Mouse (Mus musculus) limb, embryonic 14.5 days (tissue): ENCODE measurements around the gene Sort1. TPM values are rescaled to one million over a fixed set of nuclear protein-coding genes. Genes with fewer than 3 reads are reported as not detected.

Source experiments
- ATAC-seq: fragments of 200-750 bp; cut with Nextera tagmentation; 2 replicates; pipeline ENCODE4 v1.8.0; 2017; ENCODE audit warnings: low read depth, moderate number of reproducible peaks, moderate TSS enrichment; ENCODE audit not compliant: low FRiP score
- DNase-seq: peaks from one replicate; pipeline ENCODE4 v3.0.0-alpha.2; 2015; ENCODE audit warnings: low spot score
- H3K27ac ChIP-seq: fragments of 300-500 bp; sonication (generic); replicated peaks from 2 replicates; pipeline ENCODE4 v1.5.1; 2014; ENCODE audit warnings: low read depth, mild to moderate bottlenecking, low read length, moderate library complexity, mixed read lengths
- H3K27me3 ChIP-seq: fragments of 300-500 bp; sonication (generic); 2 replicates; pipeline ENCODE4 v1.6.1; 2014; ENCODE audit warnings: low read length, mixed read lengths; ENCODE audit not compliant: control insufficient read depth, insufficient read depth
- H3K36me3 ChIP-seq: fragments of 300-500 bp; sonication (generic); 2 replicates; pipeline ENCODE4 v1.6.1; 2014; ENCODE audit warnings: mild to moderate bottlenecking, low read length, moderate library complexity, mixed read lengths; ENCODE audit not compliant: control insufficient read depth, insufficient read depth
- H3K4me1 ChIP-seq: fragments of 300-500 bp; sonication (generic); 2 replicates; pipeline ENCODE4 v1.6.1; 2014; ENCODE audit warnings: antibody characterized with exemption, low read length, mixed read lengths; ENCODE audit not compliant: control insufficient read depth, insufficient read depth
- H3K4me2 ChIP-seq: fragments of 300-500 bp; sonication (generic); replicated peaks from 2 replicates; pipeline ENCODE4 v1.6.1; 2014; ENCODE audit warnings: low read depth, mild to moderate bottlenecking, low read length, moderate library complexity; ENCODE audit not compliant: severe bottlenecking
- H3K4me3 ChIP-seq: fragments of 300-500 bp; sonication (generic); replicated peaks from 2 replicates; pipeline ENCODE4 v1.5.1; 2014; ENCODE audit warnings: low read length
- H3K9ac ChIP-seq: fragments of 300-500 bp; sonication (generic); 2 replicates; pipeline ENCODE4 v1.6.1; 2014; ENCODE audit warnings: mild to moderate bottlenecking, low read depth, low read length, moderate library complexity; ENCODE audit not compliant: severe bottlenecking
- H3K9me3 ChIP-seq: fragments of 300-500 bp; sonication (generic); 2 replicates; pipeline ENCODE4 v1.6.1; 2016; ENCODE audit warnings: low read length; ENCODE audit not compliant: control insufficient read depth
- POLR2A ChIP-seq: fragments of 200-500 bp; IDR thresholded peaks from 2 replicates; pipeline ENCODE4 v1.8.0; 2012; ENCODE audit warnings: inconsistent platforms, mild to moderate bottlenecking, moderate library complexity, borderline replicate concordance; ENCODE audit not compliant: insufficient read depth, insufficient read length; ENCODE audit errors: extremely low read depth
- WGBS: fragments of 180-500 bp; shearing (Covaris S2); extraction: QIAGEN DNeasy Blood & Tissue Kit; methylation state at CpG from one replicate; pipeline ENCODE4 v1.1.7; 2014; 5-methylcytosine and 5-hydroxymethylcytosine counted together
- polyA plus RNA-seq, 2 experiments: library from polyadenylated mRNA; depleted of rRNA in 1 of 2; stranded (reverse) in 1 of 2; unstranded in 1 of 2; fragments of >200 nt; fragmentation: Nextera tagmentation in 1 of 2; extraction: Ambion mirVana in 1 of 2; gene quantifications; 2 replicates each; pipeline versions ENCODE4 v1.2.1 to v1.2.3; 2012 to 2014

Gene Sort1
- polyA plus RNA-seq, 2 experiments, result 17.9 to 30.4 TPM

GRCm38 (mm10) chr3:108372691-108373090 lies 88.8 kb downstream of the Sort1 start:
- Histone ChIP-seq H3K27me3 (no peaks in the 10 kb centered on the region), H3K9me3 (no peaks in the 10 kb centered on the region), H3K4me2 (no peak overlapping the region), H3K4me1 (no peaks in the 10 kb centered on the region), H3K36me3 (no peaks in the 10 kb centered on the region), H3K27ac (no peak overlapping the region), H3K4me3 (no peak overlapping the region), H3K9ac (no peak overlapping the region)
- WGBS, result 71% methylated on average over 3 of the region's 3 CpGs
- TF ChIP-seq POLR2A, result no peak
- ATAC-seq (no peak), DNase-seq (no peak)

- Histone ChIP-seq H3K4me3 (no peak overlapping the region), H3K36me3 (no peaks in the 10 kb centered on the region), H3K27me3 (no peaks in the 10 kb centered on the region), H3K4me2 (no peak overlapping the region), H3K9ac (no peak overlapping the region), H3K4me1 (peaks cover 15% of the 10 kb centered on the region), H3K27ac (no peak overlapping the region), H3K9me3 (no peaks in the 10 kb centered on the region)
- DNase-seq (no peak), ATAC-seq (no peak)
- 82% methylated on average over 7 of the region's 7 CpGs for WGBS
- no peak for TF ChIP-seq POLR2A
These were observed 95.2 kb downstream of the Sort1 start for GRCm38 (mm10) chr3:108378875-108379663.

DNA sequence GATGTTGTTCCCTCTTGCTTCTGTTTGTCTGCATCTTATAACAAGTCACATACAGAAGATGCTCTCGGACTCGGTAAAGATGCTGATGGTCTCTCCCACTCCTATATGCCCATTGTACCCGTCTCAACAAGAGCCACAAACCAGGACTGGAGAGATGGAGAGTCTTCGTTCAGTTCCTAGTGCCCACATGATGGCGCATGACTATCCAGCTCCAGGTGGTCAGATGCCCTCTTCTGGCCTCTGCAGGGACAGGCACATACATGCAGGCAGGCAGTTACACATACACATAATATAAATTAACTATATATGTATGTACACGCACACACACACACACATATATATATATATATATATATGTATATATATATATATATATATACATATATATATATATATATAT lies 96.8 kb downstream of the Sort1 start:
- ATAC-seq (no peak), DNase-seq (no peak)
- no peak overlapping the region for H3K4me2 ChIP-seq
- TF ChIP-seq POLR2A, result no peak
- peaks cover 7% of the 10 kb centered on the region for H3K36me3 ChIP-seq
- WGBS, result 80% methylated on average over 6 of the region's 6 CpGs
- H3K4me3 ChIP-seq, result no peak overlapping the region
- H3K4me1 ChIP-seq, result peaks cover 28% of the 10 kb centered on the region
- no peak overlapping the region for H3K27ac ChIP-seq
- H3K27me3 ChIP-seq, result no peaks in the 10 kb centered on the region
- no peaks in the 10 kb centered on the region for H3K9me3 ChIP-seq
- no peak overlapping the region for H3K9ac ChIP-seq

GRCm38 (mm10) chr3:108381945-108382875 lies 98.3 kb downstream of the Sort1 start:
- TF ChIP-seq POLR2A, result no peak
- peak overlapping the region; percentile 56 for H3K4me2 ChIP-seq
- peaks cover 28% of the 10 kb centered on the region for H3K4me1 ChIP-seq
- H3K9me3 ChIP-seq, result no peaks in the 10 kb centered on the region
- no peaks in the 10 kb centered on the region for H3K27me3 ChIP-seq
- H3K9ac ChIP-seq, result 0 out of 2 replicates have a peak overlapping the region, but pooled peaks have one; percentile 16
- 51% methylated on average over 14 of the region's 14 CpGs for WGBS
- peak overlapping the region; percentile 66; the same call in 1 of the 2 replicates for H3K4me3 ChIP-seq
- ATAC-seq, result no peak
- peaks cover 14% of the 10 kb centered on the region for H3K36me3 ChIP-seq
- no peak for DNase-seq
- 0 out of 2 replicates have a peak overlapping the region, but pooled peaks have one; percentile 33 for H3K27ac ChIP-seq
